Mouse (Mus musculus) testis, adult 2 months (tissue): ENCODE data around the gene Hectd2.

Source experiments
- CTCF ChIP-seq: fragments of 200-500 bp; IDR thresholded peaks from 2 replicates; pipeline ENCODE4 v1.5.1; 2012; ENCODE audit warnings: low read depth, mild to moderate bottlenecking, inconsistent platforms, low read length, moderate library complexity; ENCODE audit not compliant: control insufficient read depth, insufficient read depth, insufficient replicate concordance
- POLR2A ChIP-seq: fragments of 200-500 bp; IDR thresholded peaks from 2 replicates; pipeline ENCODE4 v1.6.1; 2012; ENCODE audit warnings: low read depth, mild to moderate bottlenecking, inconsistent platforms, low read length, moderate library complexity; ENCODE audit not compliant: control insufficient read depth

DNA sequence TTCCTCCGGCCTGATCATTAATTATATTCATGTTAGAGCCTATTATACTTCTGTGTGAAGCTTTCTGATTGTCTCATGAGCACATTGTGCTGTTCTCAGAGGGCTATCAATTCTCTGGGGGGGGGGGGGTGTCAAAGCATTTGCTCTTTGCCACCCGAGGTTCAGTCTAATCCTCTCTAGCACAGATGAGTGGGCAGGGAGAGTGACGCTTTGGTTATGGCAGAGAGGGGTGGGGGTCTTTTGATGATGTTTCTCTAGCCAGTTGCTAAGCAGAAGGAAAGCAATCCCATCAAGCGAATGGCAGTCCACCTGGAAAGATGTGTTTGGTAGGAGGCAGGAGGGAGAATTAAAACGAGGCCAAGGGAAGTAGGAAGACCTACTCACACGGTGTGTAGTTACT is 18.6 kb upstream of the Hectd2 start:
- no peak for TF ChIP-seq POLR2A
- no peak for TF ChIP-seq CTCF
